Mouse (Mus musculus): ENCODE measurements around the gene Ptpn9. TPM values are rescaled to one million over a fixed set of nuclear protein-coding genes. Genes with fewer than 3 reads are reported as not detected.

The Ptpn9 gene
- polyA plus RNA-seq, 1 experiment from 2014 or later: 20.1 TPM

- Histone ChIP-seq H3K9ac (replicated peaks; ENCODE audit: low read depth) (no peak overlapping the region), H3K4me3 (ENCODE audit: low read depth, low read length) (no peak overlapping the region), H3K27ac (ENCODE audit: low read length) (no peak overlapping the region), H3K4me1 (ENCODE audit: insufficient read depth, low read depth, low read length) (no peaks in the 10 kb centered on the region), H3K9me3 (ENCODE audit: low read length) (no peaks in the 10 kb centered on the region), H3K36me3 (ENCODE audit: insufficient read depth, low read length) (peaks cover 4% of the 10 kb centered on the region; the same call in 1 of the 2 replicates), H3K4me2 (replicated peaks; ENCODE audit: low read depth, low read length) (no peak overlapping the region), H3K27me3 (replicated peaks; ENCODE audit: insufficient read depth, low read length) (no peaks in the 10 kb centered on the region)
- 83% methylated on average over 1 of the region's 1 CpGs for WGBS
- ATAC-seq (peak; percentile 50), DNase-seq (ENCODE audit: low spot score) (peak; percentile 81)
- TF ChIP-seq EP300 (IDR thresholded peaks at IDR 0.05): no peak
- peak; percentile 76 for TF ChIP-seq CTCF (IDR thresholded peaks at IDR 0.05)
Measured at GRCm38 (mm10) chr9:57056237-57056636, 61.5 kb downstream of the Ptpn9 start.

- Histone ChIP-seq H3K4me1 (ENCODE audit: insufficient read depth, low read depth, low read length) (no peaks in the 10 kb centered on the region), H3K4me3 (ENCODE audit: low read depth, low read length) (no peak overlapping the region), H3K36me3 (ENCODE audit: insufficient read depth, low read length) (no peaks in the 10 kb centered on the region; the same call in 1 of the 2 replicates), H3K27ac (ENCODE audit: low read length) (no peak overlapping the region), H3K4me2 (replicated peaks; ENCODE audit: low read depth, low read length) (no peak overlapping the region), H3K9ac (replicated peaks; ENCODE audit: low read depth) (no peak overlapping the region), H3K9me3 (ENCODE audit: low read length) (no peaks in the 10 kb centered on the region), H3K27me3 (replicated peaks; ENCODE audit: insufficient read depth, low read length) (no peaks in the 10 kb centered on the region)
- ATAC-seq (no peak), DNase-seq (ENCODE audit: low spot score) (no peak)
- 95% methylated on average over 2 of the region's 2 CpGs for WGBS
- TF ChIP-seq CTCF (IDR thresholded peaks at IDR 0.05): no peak
- TF ChIP-seq EP300 (IDR thresholded peaks at IDR 0.05): no peak
Measured at GRCm38 (mm10) chr9:57064164-57064563, 69.4 kb downstream of the Ptpn9 start.

- no peaks in the 10 kb centered on the region for H3K36me3 ChIP-seq (ENCODE audit: insufficient read depth, low read length)
- ATAC-seq (no peak), DNase-seq (ENCODE audit: low spot score) (no peak)
- H3K4me2 ChIP-seq (replicated peaks; ENCODE audit: low read depth, low read length): no peak overlapping the region
- whole genome bisulfite sequencing: 67% methylated on average over 3 of the region's 3 CpGs
- H3K27me3 ChIP-seq (replicated peaks; ENCODE audit: insufficient read depth, low read length): no peaks in the 10 kb centered on the region
- H3K4me1 ChIP-seq (ENCODE audit: insufficient read depth, low read depth, low read length): no peaks in the 10 kb centered on the region
- no peak overlapping the region for H3K27ac ChIP-seq (ENCODE audit: low read length)
- no peak overlapping the region for H3K4me3 ChIP-seq (ENCODE audit: low read depth, low read length)
- H3K9me3 ChIP-seq (ENCODE audit: low read length): no peaks in the 10 kb centered on the region
- no peak overlapping the region for H3K9ac ChIP-seq (replicated peaks; ENCODE audit: low read depth)
- TF ChIP-seq CTCF (IDR thresholded peaks at IDR 0.05) (no peak), EP300 (IDR thresholded peaks at IDR 0.05) (no peak)
Measured at GRCm38 (mm10) chr9:57068266-57068665, 73.5 kb downstream of the Ptpn9 start.

GRCm38 (mm10) chr9:57070262-57070661 is 75.5 kb downstream of the Ptpn9 start:
- DNase-seq (ENCODE audit: low spot score): no peak
- no peak for TF ChIP-seq EP300 (IDR thresholded peaks at IDR 0.05)
- TF ChIP-seq CTCF (IDR thresholded peaks at IDR 0.05): no peak
- Histone ChIP-seq H3K4me2 (replicated peaks; ENCODE audit: low read depth, low read length) (no peak overlapping the region), H3K4me1 (ENCODE audit: insufficient read depth, low read depth, low read length) (peaks cover 3% of the 10 kb centered on the region; the same call in 1 of the 2 replicates), H3K9me3 (ENCODE audit: low read length) (no peaks in the 10 kb centered on the region), H3K36me3 (ENCODE audit: insufficient read depth, low read length) (no peaks in the 10 kb centered on the region), H3K27ac (ENCODE audit: low read length) (no peak overlapping the region), H3K27me3 (replicated peaks; ENCODE audit: insufficient read depth, low read length) (no peaks in the 10 kb centered on the region), H3K4me3 (ENCODE audit: low read depth, low read length) (no peak overlapping the region), H3K9ac (replicated peaks; ENCODE audit: low read depth) (no peak overlapping the region)
- no peak for ATAC-seq
- 46% methylated on average over 1 of the region's 1 CpGs for WGBS

- H3K27me3 ChIP-seq (replicated peaks; ENCODE audit: insufficient read depth, low read length): no peaks in the 10 kb centered on the region
- no peaks in the 10 kb centered on the region for H3K9me3 ChIP-seq (ENCODE audit: low read length)
- DNase-seq (ENCODE audit: low spot score) (peak; percentile 58), ATAC-seq (no peak)
- WGBS: 12% methylated on average over 5 of the region's 5 CpGs
- H3K9ac ChIP-seq (replicated peaks; ENCODE audit: low read depth): peak overlapping the region; percentile 34; the same call in 1 of the 2 replicates
- no peaks in the 10 kb centered on the region for H3K36me3 ChIP-seq (ENCODE audit: insufficient read depth, low read length)
- H3K4me3 ChIP-seq (ENCODE audit: low read depth, low read length): peak overlapping the region; percentile 79
- TF ChIP-seq EP300 (IDR thresholded peaks at IDR 0.05): no peak
- no peak for TF ChIP-seq CTCF (IDR thresholded peaks at IDR 0.05)
- H3K4me1 ChIP-seq (ENCODE audit: insufficient read depth, low read depth, low read length): peaks cover 3% of the 10 kb centered on the region; the same call in 1 of the 2 replicates
- H3K4me2 ChIP-seq (replicated peaks; ENCODE audit: low read depth, low read length): peak overlapping the region; percentile 91
- 0 out of 2 replicates have a peak overlapping the region, but pooled peaks have one; percentile 55 for H3K27ac ChIP-seq (ENCODE audit: low read length)
Measured at GRCm38 (mm10) chr9:57070800-57071545, 76.2 kb downstream of the Ptpn9 start.

- peak within 1 kb of the TSS; percentile 91 for H3K4me2 ChIP-seq (replicated peaks; ENCODE audit: low read depth, low read length)
- H3K27ac ChIP-seq (ENCODE audit: low read length): peak within 1 kb of the TSS; percentile 91
- DNase-seq (ENCODE audit: low spot score) (peak; percentile 93), ATAC-seq (no peak)
- WGBS: under 1% methylated on average over 34 of the region's 34 CpGs
- no peaks in the 10 kb centered on the region for H3K9me3 ChIP-seq (ENCODE audit: low read length)
- peaks cover 3% of the 10 kb centered on the region; the same call in 1 of the 2 replicates for H3K4me1 ChIP-seq (ENCODE audit: insufficient read depth, low read depth, low read length)
- TF ChIP-seq CTCF (IDR thresholded peaks at IDR 0.05): no peak
- no peak for TF ChIP-seq EP300 (IDR thresholded peaks at IDR 0.05)
- H3K36me3 ChIP-seq (ENCODE audit: insufficient read depth, low read length): no peaks in the 10 kb centered on the region
- peak within 1 kb of the TSS; percentile 79 for H3K4me3 ChIP-seq (ENCODE audit: low read depth, low read length)
- H3K27me3 ChIP-seq (replicated peaks; ENCODE audit: insufficient read depth, low read length): no peaks in the 10 kb centered on the region
- H3K9ac ChIP-seq (replicated peaks; ENCODE audit: low read depth): peak within 1 kb of the TSS; percentile 68
Measured at GRCm38 (mm10) chr9:57071801-57072351, 77.2 kb downstream of the Ptpn9 start, which contains the start of gene Sin3a. Sin3a (plus strand) TSS chr9:57072040.
